Mouse (Mus musculus) stomach, postnatal 0 days (tissue): Measurements from ENCODE around the gene Eprs. TPM values are rescaled to one million over a fixed set of nuclear protein-coding genes. Genes with fewer than 3 reads are reported as not detected.

Experiments used
- ATAC-seq: fragments of 200-750 bp; cut with Nextera tagmentation; 2 replicates; pipeline ENCODE4 v1.8.0; 2017; ENCODE audit not compliant: low FRiP score, low TSS enrichment
- DNase-seq: peaks from one replicate; pipeline ENCODE4 v3.0.0-alpha.2; 2016; ENCODE audit warnings: low spot score
- H3K27ac ChIP-seq: fragments of 300-500 bp; sonication (generic); replicated peaks from 2 replicates; pipeline ENCODE4 v1.5.1; 2014; ENCODE audit warnings: mild to moderate bottlenecking, control low read depth
- H3K27me3 ChIP-seq: fragments of 300-500 bp; sonication (generic); 2 replicates; pipeline ENCODE4 v1.6.1; 2014; ENCODE audit warnings: low read length; ENCODE audit not compliant: control insufficient read depth, insufficient read depth
- H3K36me3 ChIP-seq: fragments of 300-500 bp; sonication (generic); 2 replicates; pipeline ENCODE4 v1.6.1; 2014; ENCODE audit warnings: low read length, mixed read lengths; ENCODE audit not compliant: control insufficient read depth, insufficient read depth
- H3K4me1 ChIP-seq: fragments of 300-500 bp; sonication (generic); replicated peaks from 2 replicates; pipeline ENCODE4 v1.6.1; 2014; ENCODE audit warnings: antibody characterized with exemption; ENCODE audit not compliant: control insufficient read depth, insufficient read depth
- H3K4me2 ChIP-seq: fragments of 300-500 bp; sonication (generic); replicated peaks from 2 replicates; pipeline ENCODE4 v1.6.1; 2014; ENCODE audit warnings: low read depth, mild to moderate bottlenecking, control low read depth, moderate library complexity
- H3K4me3 ChIP-seq: fragments of 300-500 bp; sonication (generic); 2 replicates; pipeline ENCODE4 v1.5.1; 2014; ENCODE audit warnings: low read depth, low read length, control low read depth
- H3K9ac ChIP-seq: fragments of 300-500 bp; sonication (generic); 2 replicates; pipeline ENCODE4 v1.6.1; 2014; ENCODE audit warnings: mild to moderate bottlenecking, low read length, control low read depth, mixed read lengths
- H3K9me3 ChIP-seq: fragments of 300-500 bp; sonication (generic); 2 replicates; pipeline ENCODE4 v1.6.1; 2016; ENCODE audit warnings: low read length; ENCODE audit not compliant: control insufficient read depth
- CTCF ChIP-seq: IDR thresholded peaks from 2 replicates; pipeline ENCODE4 v1.5.1; 2016; ENCODE audit warnings: antibody characterized with exemption, low read depth, mild to moderate bottlenecking, moderate library complexity
- EP300 ChIP-seq: optimal IDR thresholded peaks from 2 replicates; pipeline ENCODE3; 2016; ENCODE audit warnings: antibody characterized with exemption
- WGBS: fragments of 180-500 bp; shearing (Covaris S2); extraction: QIAGEN DNeasy Blood & Tissue Kit; methylation state at CpG from one replicate; pipeline ENCODE4 v1.1.7; 2014; 5-methylcytosine and 5-hydroxymethylcytosine counted together
- polyA plus RNA-seq: library from polyadenylated mRNA; unstranded; fragments of >200 nt; fragmentation: Nextera tagmentation; extraction: Ambion mirVana; gene quantifications from 2 replicates; pipeline ENCODE4 v1.2.1, GENCODE M21; 2015

Gene Eprs
- polyA plus RNA-seq, 1 experiment from 2014 or later = 68.5 TPM

DNA sequence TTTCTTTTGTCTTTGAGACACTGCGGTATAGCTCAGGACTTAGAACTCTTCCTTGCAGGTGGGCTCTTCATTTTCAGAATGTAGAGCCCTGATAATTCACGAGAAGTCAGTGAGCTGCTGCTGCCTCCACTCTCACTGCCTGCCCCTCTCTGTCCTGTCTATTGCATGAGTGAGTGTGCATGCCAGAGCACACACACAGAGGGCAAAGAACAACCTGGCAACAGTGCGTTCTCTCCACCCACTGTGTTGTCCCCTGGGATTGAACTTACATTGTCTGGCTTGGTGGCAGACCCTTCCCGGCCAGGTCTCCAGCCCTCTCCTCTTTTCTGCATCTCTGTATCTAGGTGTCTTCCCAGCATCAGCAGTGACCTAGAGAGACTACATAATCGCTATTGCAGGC, 63.7 kb downstream of the Eprs start:
- Histone ChIP-seq H3K4me1 (no peaks in the 10 kb centered on the region), H3K4me3 (no peak overlapping the region), H3K4me2 (no peak overlapping the region), H3K9ac (no peak overlapping the region), H3K9me3 (no peaks in the 10 kb centered on the region), H3K27ac (no peak overlapping the region), H3K36me3 (peaks cover 34% of the 10 kb centered on the region), H3K27me3 (no peaks in the 10 kb centered on the region)
- TF ChIP-seq CTCF = no peak
- TF ChIP-seq EP300 = no peak
- ATAC-seq (no peak), DNase-seq (no peak)
- WGBS = 90% methylated on average over 5 of the region's 5 CpGs

DNA sequence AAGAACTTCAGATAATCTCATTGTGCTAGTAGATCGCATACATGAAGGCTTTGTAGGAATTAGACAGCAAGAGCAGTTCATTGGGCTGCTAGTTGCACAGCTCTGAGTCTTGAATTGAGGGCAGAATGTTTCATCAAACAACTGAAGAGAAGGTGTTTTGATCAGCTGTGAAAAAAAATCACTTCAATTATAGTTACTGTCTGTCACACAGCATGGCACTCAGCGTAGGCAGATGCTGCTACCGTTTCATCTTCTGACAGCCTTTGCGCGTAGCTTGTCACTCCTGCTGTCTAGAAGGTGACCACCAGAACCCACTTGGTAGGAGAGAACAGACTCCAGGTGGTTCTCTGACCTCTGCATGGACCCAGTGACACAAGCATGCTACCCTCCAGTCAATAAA, 67.6 kb downstream of the Eprs start:
- no peak overlapping the region for H3K9ac ChIP-seq
- peaks cover 23% of the 10 kb centered on the region for H3K36me3 ChIP-seq
- DNase-seq = no peak
- H3K4me1 ChIP-seq = no peaks in the 10 kb centered on the region
- no peaks in the 10 kb centered on the region for H3K27me3 ChIP-seq
- no peak overlapping the region for H3K4me3 ChIP-seq
- no peak overlapping the region for H3K4me2 ChIP-seq
- no peak overlapping the region for H3K27ac ChIP-seq
- ATAC-seq = no peak
- no peaks in the 10 kb centered on the region for H3K9me3 ChIP-seq
- WGBS = 92% methylated on average over 5 of the region's 5 CpGs
- TF ChIP-seq CTCF (no peak), EP300 (no peak)

GRCm38 (mm10) chr1:185431245-185431997, 68.6 kb downstream of the Eprs start:
- Histone ChIP-seq H3K9ac (no peak overlapping the region), H3K27ac (no peak overlapping the region), H3K4me1 (no peaks in the 10 kb centered on the region), H3K4me2 (no peak overlapping the region), H3K27me3 (no peaks in the 10 kb centered on the region), H3K36me3 (peaks cover 21% of the 10 kb centered on the region), H3K9me3 (no peaks in the 10 kb centered on the region), H3K4me3 (no peak overlapping the region)
- TF ChIP-seq CTCF (no peak), EP300 (no peak)
- DNase-seq (no peak), ATAC-seq (no peak)
- WGBS = 74% methylated on average over 6 of the region's 6 CpGs

DNA sequence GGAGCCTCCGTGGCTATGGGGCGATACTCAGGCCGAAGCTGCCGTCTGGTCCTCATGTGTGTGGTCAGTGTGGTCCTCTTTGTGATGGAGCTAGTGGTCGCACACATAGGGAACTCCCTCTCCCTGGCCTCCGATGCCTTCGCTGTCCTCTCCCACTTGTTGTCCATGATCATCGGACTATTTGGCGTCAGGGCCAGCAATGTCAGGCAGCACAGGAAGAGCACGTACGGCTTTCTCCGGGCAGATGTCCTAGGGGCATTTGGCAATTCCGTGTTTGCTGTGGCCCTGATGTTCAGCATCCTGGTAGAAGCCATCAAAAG, 69.1 kb downstream of the Eprs start:
- H3K27me3 ChIP-seq = no peaks in the 10 kb centered on the region
- no peaks in the 10 kb centered on the region for H3K4me1 ChIP-seq
- WGBS = 82% methylated on average over 13 of the region's 13 CpGs
- no peaks in the 10 kb centered on the region for H3K9me3 ChIP-seq
- TF ChIP-seq EP300 (no peak), CTCF (no peak)
- peaks cover 18% of the 10 kb centered on the region for H3K36me3 ChIP-seq
- H3K9ac ChIP-seq = no peak overlapping the region
- H3K4me2 ChIP-seq = no peak overlapping the region
- DNase-seq = no peak
- no peak overlapping the region for H3K27ac ChIP-seq
- no peak for ATAC-seq
- H3K4me3 ChIP-seq = no peak overlapping the region

GRCm38 (mm10) chr1:185433112-185433511, 70.3 kb downstream of the Eprs start:
- no peak for ATAC-seq
- Histone ChIP-seq H3K36me3 (peaks cover 11% of the 10 kb centered on the region; the same call in 1 of the 2 replicates), H3K4me2 (no peak overlapping the region), H3K27me3 (no peaks in the 10 kb centered on the region), H3K4me3 (no peak overlapping the region), H3K27ac (no peak overlapping the region), H3K9me3 (no peaks in the 10 kb centered on the region), H3K9ac (no peak overlapping the region), H3K4me1 (no peaks in the 10 kb centered on the region)
- no peak for DNase-seq
- TF ChIP-seq CTCF (no peak), EP300 (no peak)
- WGBS = 79% methylated on average over 6 of the region's 6 CpGs

- Histone ChIP-seq H3K4me2 (no peak overlapping the region), H3K9me3 (no peaks in the 10 kb centered on the region), H3K4me1 (no peaks in the 10 kb centered on the region), H3K27ac (no peak overlapping the region), H3K27me3 (no peaks in the 10 kb centered on the region), H3K9ac (no peak overlapping the region), H3K4me3 (no peak overlapping the region), H3K36me3 (no peaks in the 10 kb centered on the region)
- DNase-seq (no peak), ATAC-seq (no peak)
- 57% methylated on average over 9 of the region's 9 CpGs for WGBS
- TF ChIP-seq CTCF = peak; percentile 11; the same call in 1 of the 2 replicates
- no peak for TF ChIP-seq EP300
Measured at GRCm38 (mm10) chr1:185438841-185439580, 76.2 kb downstream of the Eprs start.
